Mouse (Mus musculus) forebrain, embryonic 14.5 days (tissue): ENCODE measurements around the gene Wdr62. TPM values are rescaled to one million over a fixed set of nuclear protein-coding genes. Genes with fewer than 3 reads are reported as not detected.
A peak's percentile ranks its signal among the peaks of the same experiment; 100 is the strongest.

Experiments
- ATAC-seq: fragments of 200-750 bp; cut with Nextera tagmentation; 2 replicates; pipeline ENCODE4 v1.8.0; 2017; ENCODE audit warnings: mild to moderate bottlenecking, moderate library complexity
- DNase-seq: peaks from one replicate; pipeline ENCODE4 v3.0.0-alpha.2; 2015; ENCODE audit warnings: low spot score
- H3K27ac ChIP-seq: fragments of 300-500 bp; sonication (generic); 2 replicates; pipeline ENCODE4 v1.5.1; 2014; ENCODE audit warnings: low read depth, mild to moderate bottlenecking, control low read depth, low read length, moderate library complexity
- H3K27me3 ChIP-seq: fragments of 300-500 bp; sonication (generic); replicated peaks from 2 replicates; pipeline ENCODE4 v1.6.1; 2014; ENCODE audit warnings: low read length, control low read depth, mixed read lengths; ENCODE audit not compliant: control insufficient read depth, insufficient read depth
- H3K36me3 ChIP-seq: fragments of 300-500 bp; sonication (generic); 2 replicates; pipeline ENCODE4 v1.6.1; 2014; ENCODE audit warnings: low read length, control low read depth; ENCODE audit not compliant: control insufficient read depth, insufficient read depth
- H3K4me1 ChIP-seq: fragments of 300-500 bp; sonication (generic); 2 replicates; pipeline ENCODE4 v1.6.1; 2014; ENCODE audit warnings: antibody characterized with exemption, low read length, control low read depth; ENCODE audit not compliant: control insufficient read depth, insufficient read depth
- H3K4me2 ChIP-seq: fragments of 300-500 bp; sonication (generic); 2 replicates; pipeline ENCODE4 v1.6.1; 2014; ENCODE audit warnings: mild to moderate bottlenecking, control low read depth, low read length
- H3K4me3 ChIP-seq: fragments of 300-500 bp; sonication (generic); 2 replicates; pipeline ENCODE4 v1.5.1; 2014; ENCODE audit warnings: low read depth, low read length, control low read depth
- H3K9ac ChIP-seq: fragments of 300-500 bp; sonication (generic); 2 replicates; pipeline ENCODE4 v1.6.1; 2014; ENCODE audit warnings: mild to moderate bottlenecking, low read length, control low read depth, moderate library complexity
- H3K9me3 ChIP-seq: fragments of 300-500 bp; sonication (generic); replicated peaks from 2 replicates; pipeline ENCODE4 v1.6.1; 2016; ENCODE audit warnings: low read length, control low read depth, mixed read lengths; ENCODE audit not compliant: control insufficient read depth
- WGBS: fragments of 180-500 bp; shearing (Covaris S2); extraction: QIAGEN DNeasy Blood & Tissue Kit; methylation state at CpG from one replicate; pipeline ENCODE4 v1.1.7; 2014; 5-methylcytosine and 5-hydroxymethylcytosine counted together
- polyA plus RNA-seq: library from polyadenylated mRNA; unstranded; fragments of >200 nt; fragmentation: Nextera tagmentation; extraction: Ambion mirVana; gene quantifications from 2 replicates; pipeline ENCODE4 v1.2.1, GENCODE M21; 2014

Gene Wdr62
- polyA plus RNA-seq, 1 experiment from 2014 or later: 5.6 TPM

GRCm38 (mm10) chr7:30192088-30192487 lies 88.1 kb downstream of the Wdr62 start:
- Histone ChIP-seq H3K9me3 (no peaks in the 10 kb centered on the region), H3K9ac (no peak overlapping the region), H3K4me1 (peaks cover 12% of the 10 kb centered on the region; the same call in 1 of the 2 replicates), H3K4me3 (0 out of 2 replicates have a peak overlapping the region, but pooled peaks have one; percentile 67), H3K4me2 (no peak overlapping the region), H3K36me3 (peaks cover 50% of the 10 kb centered on the region), H3K27me3 (no peaks in the 10 kb centered on the region), H3K27ac (no peak overlapping the region)
- WGBS: 93% methylated on average over 12 of the region's 12 CpGs
- ATAC-seq (no peak), DNase-seq (no peak)

Other genes starting within 250 kb of the Wdr62 start
- 14.3 and 17.1 TPM in 2 replicates for gene Zfp14, start 229.0 kb downstream of the Wdr62 start, polyA plus RNA-seq
- gene Zfp82, start 207.5 kb downstream of the Wdr62 start, polyA plus RNA-seq: 13.6 and 13.8 TPM in 2 replicates
- gene Gm26920, start 190.0 kb downstream of the Wdr62 start, polyA plus RNA-seq: 2.0 and 2.7 TPM in 2 replicates
- 18.7 and 20.3 TPM in 2 replicates for gene Zfp566, start 189.9 kb downstream of the Wdr62 start, polyA plus RNA-seq
- gene Zfp260, start 185.6 kb downstream of the Wdr62 start, polyA plus RNA-seq: 123 and 140 TPM in 2 replicates
- 4.6 and 7.7 TPM in 2 replicates for gene Zfp382, start 158.5 kb downstream of the Wdr62 start, polyA plus RNA-seq
- gene Zfp146, start 110.7 kb downstream of the Wdr62 start, polyA plus RNA-seq: 27.4 and 29.0 TPM in 2 replicates
- gene Cox7a1, start 96.3 kb downstream of the Wdr62 start, polyA plus RNA-seq: 4.8 and 5.5 TPM in 2 replicates
- 50.8 and 56.9 TPM in 2 replicates for gene Capns1, start 81.6 kb downstream of the Wdr62 start, polyA plus RNA-seq
- gene Polr2i, start 48.5 kb downstream of the Wdr62 start, polyA plus RNA-seq: 191 and 256 TPM in 2 replicates
- 376 and 384 TPM in 2 replicates for gene Tbcb, start 48.1 kb downstream of the Wdr62 start, polyA plus RNA-seq
- gene Ovol3, start 44.7 kb downstream of the Wdr62 start, polyA plus RNA-seq: not detected in 2 replicates
- 0.27 and 0.32 TPM in 2 replicates for gene Thap8, start 325 bp downstream of the Wdr62 start, polyA plus RNA-seq
- 142 and 174 TPM in 2 replicates for gene Clip3, start 11.3 kb upstream of the Wdr62 start, polyA plus RNA-seq
- gene Alkbh6, start 28.3 kb upstream of the Wdr62 start, polyA plus RNA-seq: 102 and 118 TPM in 2 replicates
- 3.6 and 3.7 TPM in 2 replicates for gene Syne4, start 34.4 kb upstream of the Wdr62 start, polyA plus RNA-seq
- not detected in 2 replicates for gene E130208F15Rik, start 41.3 kb upstream of the Wdr62 start, polyA plus RNA-seq
- gene Sdhaf1, start 43.5 kb upstream of the Wdr62 start, polyA plus RNA-seq: 18.7 and 23.8 TPM in 2 replicates
- 8.8 and 10.3 TPM in 2 replicates for gene Lrfn3, start 82.4 kb upstream of the Wdr62 start, polyA plus RNA-seq
- gene Tyrobp, start 133.3 kb upstream of the Wdr62 start, polyA plus RNA-seq: 31.1 and 31.3 TPM in 2 replicates
- gene Hcst, start 139.4 kb upstream of the Wdr62 start, polyA plus RNA-seq: 0.61 TPM in 1 of 2 replicates, not detected in the other
- 1.2 and 1.4 TPM in 2 replicates for gene Nfkbid, start 141.3 kb upstream of the Wdr62 start, polyA plus RNA-seq
- gene Aplp1, start 165.1 kb upstream of the Wdr62 start, polyA plus RNA-seq: 467 and 579 TPM in 2 replicates
- gene Kirrel2, start 177.3 kb upstream of the Wdr62 start, polyA plus RNA-seq: 0.65 and 0.79 TPM in 2 replicates
- gene Nphs1, start 177.9 kb upstream of the Wdr62 start, polyA plus RNA-seq: 0.10 TPM in 1 of 2 replicates, not detected in the other
- not detected in 2 replicates for gene Prodh2, start 213.2 kb upstream of the Wdr62 start, polyA plus RNA-seq